Mouse (Mus musculus): Measurements from ENCODE around the gene Polr2l. TPM values are rescaled to one million over a fixed set of nuclear protein-coding genes. Genes with fewer than 3 reads are reported as not detected.

Polr2l gene
- total RNA-seq, 2 experiments from 2014 or later, result 43.5 to 59.6 TPM

GRCm38 (mm10) chr7:141468522-141469211 is 6.3 kb downstream of the Polr2l start:
- peak; percentile 58 for ATAC-seq (replicated peaks; ENCODE audit: poor library complexity, severe bottlenecking)

GRCm38 (mm10) chr7:141468164-141468521 is 6.8 kb downstream of the Polr2l start:
- ATAC-seq (replicated peaks; ENCODE audit: poor library complexity, severe bottlenecking), result no peak

GRCm38 (mm10) chr7:141467230-141468030 is 7.5 kb downstream of the Polr2l start, which contains the start of gene Cd151:
TSS of gene Cd151 (plus strand) at chr7:141467392.
- ATAC-seq (replicated peaks; ENCODE audit: poor library complexity, severe bottlenecking), result peak; percentile 60

GRCm38 (mm10) chr7:141466607-141467148 is 8.3 kb downstream of the Polr2l start:
- no peak for ATAC-seq (replicated peaks; ENCODE audit: poor library complexity, severe bottlenecking)

- no peak for ATAC-seq (replicated peaks; ENCODE audit: poor library complexity, severe bottlenecking)
These were observed 8.9 kb downstream of the Polr2l start for GRCm38 (mm10) chr7:141466045-141466394.

GRCm38 (mm10) chr7:141465388-141466044 is 9.4 kb downstream of the Polr2l start:
- no peak for ATAC-seq (replicated peaks; ENCODE audit: poor library complexity, severe bottlenecking)

- ATAC-seq (replicated peaks; ENCODE audit: poor library complexity, severe bottlenecking), result peak; percentile 15
These were observed 10.2 kb downstream of the Polr2l start for GRCm38 (mm10) chr7:141464603-141465201.

- ATAC-seq (replicated peaks; ENCODE audit: poor library complexity, severe bottlenecking), result 0 out of 2 replicates have a peak, but pooled peaks have one; percentile 1
These were observed 10.9 kb downstream of the Polr2l start for GRCm38 (mm10) chr7:141463824-141464602.

GRCm38 (mm10) chr7:141462333-141462821 is 12.6 kb downstream of the Polr2l start:
- no peak for ATAC-seq (replicated peaks; ENCODE audit: poor library complexity, severe bottlenecking)

GRCm38 (mm10) chr7:141461521-141462332 is 13.2 kb downstream of the Polr2l start:
- ATAC-seq (replicated peaks; ENCODE audit: poor library complexity, severe bottlenecking), result peak; percentile 6; the same call in 1 of the 2 replicates

- ATAC-seq (replicated peaks; ENCODE audit: poor library complexity, severe bottlenecking), result peak; percentile 53
These were observed 14.4 kb downstream of the Polr2l start, which contains the start of gene Cracr2b for GRCm38 (mm10) chr7:141460391-141461113. TSS of gene Cracr2b (plus strand) at chr7:141461094.

- ATAC-seq (replicated peaks; ENCODE audit: poor library complexity, severe bottlenecking), result no peak
These were observed 14.9 kb downstream of the Polr2l start for GRCm38 (mm10) chr7:141460001-141460390.

GRCm38 (mm10) chr7:141459301-141459711 is 15.6 kb downstream of the Polr2l start:
- ATAC-seq (replicated peaks; ENCODE audit: poor library complexity, severe bottlenecking), result no peak

- ATAC-seq (replicated peaks; ENCODE audit: poor library complexity, severe bottlenecking), result no peak
These were observed 16.3 kb downstream of the Polr2l start for GRCm38 (mm10) chr7:141458661-141459060.

- ATAC-seq (replicated peaks; ENCODE audit: poor library complexity, severe bottlenecking), result no peak
These were observed 16.8 kb downstream of the Polr2l start for GRCm38 (mm10) chr7:141457986-141458660.

- ATAC-seq (replicated peaks; ENCODE audit: poor library complexity, severe bottlenecking), result no peak
These were observed 17.7 kb downstream of the Polr2l start for GRCm38 (mm10) chr7:141457236-141457635.

- ATAC-seq (replicated peaks; ENCODE audit: poor library complexity, severe bottlenecking), result no peak
These were observed 18.2 kb downstream of the Polr2l start for GRCm38 (mm10) chr7:141456739-141457138.

Data from granulocyte monocyte progenitor cell, adult 5-6 weeks (primary cell).